Mouse (Mus musculus) intestine, postnatal 0 days (tissue): ENCODE results near the gene Ints13. TPM values are rescaled to one million over a fixed set of nuclear protein-coding genes. Genes with fewer than 3 reads are reported as not detected.

Experiments
- ATAC-seq: fragments of 200-750 bp; cut with Nextera tagmentation; 2 replicates; pipeline ENCODE4 v1.8.0; 2017; ENCODE audit warnings: mild to moderate bottlenecking, moderate TSS enrichment, moderate library complexity
- H3K27ac ChIP-seq: fragments of 300-500 bp; sonication (generic); 2 replicates; pipeline ENCODE4 v1.5.1; 2014; ENCODE audit warnings: mild to moderate bottlenecking, low read depth, low read length, moderate library complexity
- H3K27me3 ChIP-seq: fragments of 300-500 bp; sonication (generic); replicated peaks from 2 replicates; pipeline ENCODE4 v1.6.1; 2014; ENCODE audit warnings: low read length, mixed read lengths; ENCODE audit not compliant: control insufficient read depth, insufficient read depth
- H3K36me3 ChIP-seq: fragments of 300-500 bp; sonication (generic); 2 replicates; pipeline ENCODE4 v1.6.1; 2014; ENCODE audit warnings: mild to moderate bottlenecking, moderate library complexity; ENCODE audit not compliant: control insufficient read depth, insufficient read depth
- H3K4me1 ChIP-seq: fragments of 300-500 bp; sonication (generic); replicated peaks from 2 replicates; pipeline ENCODE4 v1.6.1; 2014; ENCODE audit warnings: antibody characterized with exemption, low read length, mixed read lengths; ENCODE audit not compliant: control insufficient read depth, insufficient read depth
- H3K4me2 ChIP-seq: fragments of 300-500 bp; sonication (generic); replicated peaks from 2 replicates; pipeline ENCODE4 v1.6.1; 2014; ENCODE audit warnings: low read depth, mild to moderate bottlenecking, moderate library complexity
- H3K4me3 ChIP-seq: fragments of 300-500 bp; sonication (generic); 2 replicates; pipeline ENCODE4 v1.5.1; 2014; ENCODE audit warnings: low read depth, low read length
- H3K9ac ChIP-seq: fragments of 300-500 bp; sonication (generic); 2 replicates; pipeline ENCODE4 v1.6.1; 2014; ENCODE audit warnings: mild to moderate bottlenecking, low read depth, low read length
- H3K9me3 ChIP-seq: fragments of 300-500 bp; sonication (generic); 2 replicates; pipeline ENCODE4 v1.6.1; 2016; ENCODE audit warnings: mixed run types; ENCODE audit not compliant: control insufficient read depth
- CTCF ChIP-seq: sonication (generic); IDR thresholded peaks from 2 replicates; pipeline ENCODE4 v1.5.1; 2016; ENCODE audit warnings: low read depth, mild to moderate bottlenecking, control low read depth, antibody characterized with exemption, moderate library complexity
- WGBS: fragments of 180-500 bp; shearing (Covaris S2); extraction: QIAGEN DNeasy Blood & Tissue Kit; methylation state at CpG from one replicate; pipeline ENCODE4 v1.1.7; 2014; 5-methylcytosine and 5-hydroxymethylcytosine counted together
- polyA plus RNA-seq: library from polyadenylated mRNA; unstranded; fragments of >200 nt; fragmentation: Nextera tagmentation; extraction: Ambion mirVana; gene quantifications from 2 replicates; pipeline ENCODE4 v1.2.1, GENCODE M21; 2015

Gene Ints13
- polyA plus RNA-seq, 1 experiment from 2014 or later, result 15.7 TPM

DNA sequence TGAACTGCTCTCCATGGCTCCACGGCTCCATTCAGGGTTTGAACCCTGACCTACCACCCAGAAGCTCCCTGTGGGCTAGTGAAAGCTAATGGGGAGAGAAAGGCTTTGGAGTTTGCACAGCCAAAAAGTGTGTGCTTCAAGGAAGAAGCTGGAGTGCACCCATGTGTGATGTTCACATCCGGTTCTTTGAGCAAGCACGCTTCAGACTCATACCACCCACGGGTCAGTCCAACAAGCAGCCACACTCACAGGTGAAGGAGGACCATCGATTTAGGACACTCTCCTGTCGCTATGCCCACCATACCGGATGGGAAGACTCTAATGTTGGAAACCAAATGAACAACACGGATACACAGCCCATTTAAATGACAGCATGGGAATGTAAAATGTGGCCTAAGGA lies 66.1 kb downstream of the Ints13 start:
- 91% methylated on average over 8 of the region's 8 CpGs for WGBS
- no peaks in the 10 kb centered on the region for H3K36me3 ChIP-seq

DNA sequence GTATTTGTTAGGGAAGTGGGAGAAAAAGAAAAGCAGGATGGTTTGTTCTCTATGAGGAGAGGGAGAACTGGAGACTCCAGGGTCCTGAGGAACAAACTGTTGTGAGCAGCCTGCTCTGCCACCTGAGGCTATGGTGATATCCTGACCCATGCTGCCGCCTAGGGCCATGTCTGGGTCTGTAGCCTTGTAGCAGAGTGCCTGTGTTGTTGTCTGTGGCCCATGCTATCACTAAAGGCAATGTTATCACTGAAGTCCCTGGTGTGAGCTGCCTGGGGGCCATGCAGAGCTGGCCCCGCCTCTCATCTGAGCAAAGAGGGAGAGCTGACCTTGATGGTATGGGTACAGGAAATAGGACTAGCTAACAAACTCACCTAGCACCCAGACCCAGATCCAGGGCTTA lies 67.7 kb downstream of the Ints13 start:
- Histone ChIP-seq H3K9ac (no peak overlapping the region), H3K9me3 (no peaks in the 10 kb centered on the region), H3K36me3 (no peaks in the 10 kb centered on the region), H3K27ac (no peak overlapping the region), H3K27me3 (no peaks in the 10 kb centered on the region), H3K4me1 (no peaks in the 10 kb centered on the region), H3K4me3 (no peak overlapping the region), H3K4me2 (no peak overlapping the region)
- ATAC-seq, result no peak
- no peak for TF ChIP-seq CTCF
- 69% methylated on average over 2 of the region's 2 CpGs for WGBS

More for the DNA sequence above, 66.1 kb downstream of the Ints13 start:
- Histone ChIP-seq H3K9me3 (no peaks in the 10 kb centered on the region), H3K4me2 (no peak overlapping the region), H3K27me3 (no peaks in the 10 kb centered on the region), H3K4me3 (no peak overlapping the region), H3K27ac (no peak overlapping the region), H3K4me1 (no peaks in the 10 kb centered on the region), H3K9ac (no peak overlapping the region)
- TF ChIP-seq CTCF, result no peak
- no peak for ATAC-seq

DNA sequence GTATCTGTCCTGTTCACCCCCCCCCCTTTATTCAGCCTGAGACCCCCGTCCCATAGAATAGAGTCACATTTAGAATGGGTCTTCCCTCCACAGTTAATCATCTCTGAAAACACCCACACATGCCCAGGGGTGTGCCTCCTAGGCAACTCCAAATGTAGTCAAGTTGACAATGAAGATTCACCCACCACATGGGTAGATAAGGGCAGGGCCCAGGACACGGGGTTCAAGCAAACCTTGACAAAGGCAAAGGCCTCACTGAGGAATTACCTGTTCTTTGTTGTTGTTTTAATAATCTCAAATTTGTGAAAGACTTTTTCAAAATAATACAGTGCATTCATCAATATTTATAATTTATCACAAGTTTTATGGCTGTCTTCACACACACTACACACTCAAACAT lies 73.2 kb downstream of the Ints13 start:
- 0 out of 2 replicates have a peak, but pooled peaks cover 14% of the 10 kb centered on the region for H3K27me3 ChIP-seq
- no peak for TF ChIP-seq CTCF
- no peak overlapping the region for H3K9ac ChIP-seq
- no peak for ATAC-seq
- no peak overlapping the region for H3K4me3 ChIP-seq
- no peak overlapping the region; the same call in 1 of the 2 replicates for H3K27ac ChIP-seq
- no peaks in the 10 kb centered on the region for H3K9me3 ChIP-seq
- no peak overlapping the region for H3K4me2 ChIP-seq
- WGBS, result 87% methylated on average over 2 of the region's 2 CpGs
- no peaks in the 10 kb centered on the region for H3K36me3 ChIP-seq
- no peaks in the 10 kb centered on the region for H3K4me1 ChIP-seq

DNA sequence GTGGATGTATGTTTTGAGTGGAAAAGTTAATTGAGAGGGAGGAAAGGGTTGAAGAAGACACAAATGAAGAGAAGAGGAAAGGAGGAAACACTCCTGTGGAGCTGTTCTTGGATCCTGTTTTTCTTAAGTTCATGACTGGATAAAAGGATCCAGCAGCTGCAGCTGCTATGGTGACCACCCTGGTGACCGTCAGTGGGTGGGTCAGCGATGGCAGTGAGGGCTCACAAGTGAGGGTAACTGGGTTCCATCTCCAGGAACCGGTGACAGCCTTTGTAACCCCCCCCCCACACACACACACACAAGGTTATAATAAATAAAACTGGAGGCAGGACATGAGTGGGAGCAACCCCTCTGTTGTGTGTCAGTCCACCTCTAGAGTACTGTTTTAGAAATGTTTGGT lies 74.8 kb downstream of the Ints13 start:
- Histone ChIP-seq H3K27me3 (0 out of 2 replicates have a peak, but pooled peaks cover 14% of the 10 kb centered on the region), H3K27ac (no peak overlapping the region), H3K4me2 (peak overlapping the region; percentile 98), H3K36me3 (no peaks in the 10 kb centered on the region), H3K9ac (0 out of 2 replicates have a peak overlapping the region, but pooled peaks have one; percentile 60), H3K9me3 (no peaks in the 10 kb centered on the region), H3K4me1 (no peaks in the 10 kb centered on the region), H3K4me3 (peak overlapping the region; percentile 77)
- no peak for TF ChIP-seq CTCF
- WGBS, result 49% methylated on average over 3 of the region's 3 CpGs
- ATAC-seq, result no peak

DNA sequence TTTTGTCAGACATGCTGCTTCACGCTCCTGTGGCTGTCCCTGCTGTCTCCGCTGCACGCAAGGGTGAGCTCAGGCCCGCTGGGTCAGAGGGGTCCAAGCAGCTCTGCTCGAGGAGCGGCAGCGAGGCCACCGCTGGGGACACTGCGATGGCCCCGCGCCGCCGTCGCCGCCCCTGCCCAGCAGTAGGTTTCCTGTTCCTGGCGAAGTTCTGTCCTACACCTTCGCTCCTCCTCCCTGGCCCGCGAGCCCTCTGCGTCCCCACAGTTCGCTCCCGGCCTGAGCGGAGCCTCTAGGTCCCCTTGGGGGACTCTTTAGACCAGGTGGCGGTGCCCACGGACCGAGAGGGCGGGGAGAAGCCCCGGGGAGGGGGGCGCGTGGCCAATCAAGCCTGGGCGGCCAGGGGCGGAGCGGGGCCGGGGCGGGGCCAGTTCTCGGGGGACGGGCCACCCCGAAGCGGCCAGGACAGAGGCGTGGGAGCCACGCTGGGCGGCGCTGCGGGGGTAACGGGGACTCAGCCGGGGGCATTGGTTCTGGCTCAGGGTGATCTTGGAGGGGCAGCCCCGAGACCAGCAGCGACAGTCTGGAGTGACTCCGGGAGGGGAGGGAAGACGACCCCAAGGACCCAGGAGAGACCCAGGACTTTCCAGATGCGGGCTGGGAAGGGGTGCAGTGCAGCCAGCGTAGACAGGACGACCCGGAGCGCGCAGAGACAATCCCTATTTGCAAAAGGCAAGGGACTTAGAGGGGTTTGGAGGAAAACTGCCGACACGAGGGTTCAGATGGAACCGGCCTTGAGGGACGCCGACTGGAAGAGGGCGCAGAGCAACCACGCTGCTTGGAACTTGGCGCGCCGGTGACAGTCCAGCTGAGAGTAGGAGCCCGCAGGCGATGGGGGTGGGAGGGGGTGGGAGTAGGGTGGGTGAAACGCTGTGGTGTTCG lies 75.5 kb downstream of the Ints13 start, which contains the start of gene Itpr2:
Gene Itpr2 (minus strand): TSS at position 358 of the 939 bp plus-strand sequence.
- TF ChIP-seq CTCF, result peak; percentile 53
- WGBS, result under 1% methylated on average over 69 of the region's 70 CpGs

DNA sequence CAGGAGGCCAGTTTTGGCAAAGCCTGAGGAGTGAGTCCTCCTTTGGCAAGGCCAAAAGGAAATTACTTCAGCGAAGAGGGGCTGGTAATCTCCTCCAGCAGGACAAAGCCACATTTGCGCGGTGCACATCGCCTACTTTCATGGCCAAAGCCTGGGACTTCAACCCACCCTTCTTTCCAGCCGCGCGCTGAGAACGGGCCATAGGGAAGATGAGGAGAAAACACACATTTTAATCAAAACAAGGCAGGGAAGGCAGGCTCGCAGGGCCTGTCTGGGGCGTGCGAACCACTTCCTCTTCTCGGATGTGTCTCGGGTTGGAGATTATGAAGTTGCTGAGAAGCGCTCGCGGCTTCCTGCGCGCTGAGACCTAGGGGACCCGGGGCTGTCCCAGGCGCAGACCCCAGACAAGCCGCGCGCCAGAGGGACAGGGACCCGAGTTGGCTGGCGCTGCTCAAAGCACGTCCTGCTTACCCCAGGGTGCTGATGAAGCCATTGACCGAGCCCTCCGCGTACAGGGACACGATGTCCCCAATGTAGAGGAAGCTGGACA lies 76.2 kb downstream of the Ints13 start:
- H3K27me3 ChIP-seq, result 0 out of 2 replicates have a peak, but pooled peaks cover 14% of the 10 kb centered on the region
- H3K9ac ChIP-seq, result peak overlapping the region; percentile 60
- peak overlapping the region; percentile 11; the same call in 1 of the 2 replicates for H3K27ac ChIP-seq
- peak overlapping the region; percentile 77 for H3K4me3 ChIP-seq
- no peaks in the 10 kb centered on the region for H3K36me3 ChIP-seq
- no peaks in the 10 kb centered on the region for H3K9me3 ChIP-seq
- no peaks in the 10 kb centered on the region for H3K4me1 ChIP-seq
- no peak for ATAC-seq
- peak overlapping the region; percentile 98 for H3K4me2 ChIP-seq
- TF ChIP-seq CTCF, result no peak
- WGBS, result under 1% methylated on average over 30 of the region's 30 CpGs

More for the DNA sequence above, 75.5 kb downstream of the Ints13 start, which contains the start of gene Itpr2:
- Histone ChIP-seq H3K27me3 (0 out of 2 replicates have a peak, but pooled peaks cover 14% of the 10 kb centered on the region), H3K36me3 (no peaks in the 10 kb centered on the region), H3K4me2 (peak within 1 kb of the TSS; percentile 98), H3K4me3 (peak within 1 kb of the TSS; percentile 77), H3K9ac (peak within 1 kb of the TSS; percentile 60), H3K4me1 (no peaks in the 10 kb centered on the region), H3K9me3 (no peaks in the 10 kb centered on the region), H3K27ac (peak within 1 kb of the TSS; percentile 11; the same call in 1 of the 2 replicates)
- peak; percentile 91 for ATAC-seq
